Mouse (Mus musculus): Measurements from ENCODE around the gene Wdr19. TPM values are rescaled to one million over a fixed set of nuclear protein-coding genes. Genes with fewer than 3 reads are reported as not detected.
A peak's percentile ranks its signal among the peaks of the same experiment; 100 is the strongest.

The Wdr19 gene
- total and polyA plus RNA-seq, 3 experiments: 1.2 to 1.9 (median 1.4) TPM

GRCm38 (mm10) chr5:65163489-65164092 is 35.9 kb upstream of the Wdr19 start:
- Histone ChIP-seq H3K4me3 (no peak overlapping the region), H3K9ac (ENCODE audit: low read depth, low read length) (no peak overlapping the region), H3K36me3 (ENCODE audit: control insufficient read depth, insufficient read depth, low read length) (peaks cover 3% of the 10 kb centered on the region; the same call in 1 of the 2 replicates), H3K79me2 (replicated peaks; ENCODE audit: control insufficient read depth, insufficient read depth, low read length) (no peaks in the 10 kb centered on the region), H3K4me1 (ENCODE audit: control insufficient read depth, insufficient read depth, low read length) (peaks cover 4% of the 10 kb centered on the region; the same call in 1 of the 2 replicates), H3K27me3 (ENCODE audit: control insufficient read depth, insufficient read depth, low read length) (no peaks in the 10 kb centered on the region), H3K27ac (no peak overlapping the region)
- intact Hi-C loops (cut with DNase I): no loop called here
- no peak for TF ChIP-seq CTCF (IDR thresholded peaks at IDR 0.05)
- no peak for TF ChIP-seq POLR2A (IDR thresholded peaks at IDR 0.05; ENCODE audit: insufficient read depth, low read depth, low read length)
- TF ChIP-seq EP300 (IDR thresholded peaks at IDR 0.05; ENCODE audit: insufficient read depth, low read depth, low read length): no peak
- 76% methylated on average over 17 of the region's 17 CpGs for WGBS
- DNase-seq: no peak

- H3K27ac ChIP-seq: no peak overlapping the region
- intact Hi-C loops (cut with DNase I): no loop called here
- H3K4me1 ChIP-seq (ENCODE audit: control insufficient read depth, insufficient read depth, low read length): no peaks in the 10 kb centered on the region
- H3K9ac ChIP-seq (ENCODE audit: low read depth, low read length): no peak overlapping the region
- 90% methylated on average over 9 of the region's 9 CpGs for WGBS
- no peak overlapping the region for H3K4me3 ChIP-seq
- H3K36me3 ChIP-seq (ENCODE audit: control insufficient read depth, insufficient read depth, low read length): no peaks in the 10 kb centered on the region
- TF ChIP-seq POLR2A (IDR thresholded peaks at IDR 0.05; ENCODE audit: insufficient read depth, low read depth, low read length): no peak
- no peak for TF ChIP-seq CTCF (IDR thresholded peaks at IDR 0.05)
- no peak for TF ChIP-seq EP300 (IDR thresholded peaks at IDR 0.05; ENCODE audit: insufficient read depth, low read depth, low read length)
- H3K27me3 ChIP-seq (ENCODE audit: control insufficient read depth, insufficient read depth, low read length): no peaks in the 10 kb centered on the region
- H3K79me2 ChIP-seq (replicated peaks; ENCODE audit: control insufficient read depth, insufficient read depth, low read length): no peaks in the 10 kb centered on the region
- no peak for DNase-seq
These were observed 29.3 kb upstream of the Wdr19 start for GRCm38 (mm10) chr5:65170206-65170605.

GRCm38 (mm10) chr5:65175035-65175917 is 24.2 kb upstream of the Wdr19 start:
- Histone ChIP-seq H3K4me3 (no peak overlapping the region), H3K4me1 (ENCODE audit: control insufficient read depth, insufficient read depth, low read length) (peaks cover 3% of the 10 kb centered on the region; the same call in 1 of the 2 replicates), H3K9ac (ENCODE audit: low read depth, low read length) (no peak overlapping the region), H3K27me3 (ENCODE audit: control insufficient read depth, insufficient read depth, low read length) (no peaks in the 10 kb centered on the region), H3K36me3 (ENCODE audit: control insufficient read depth, insufficient read depth, low read length) (no peaks in the 10 kb centered on the region), H3K27ac (no peak overlapping the region), H3K79me2 (replicated peaks; ENCODE audit: control insufficient read depth, insufficient read depth, low read length) (no peaks in the 10 kb centered on the region)
- 60% methylated on average over 26 of the region's 26 CpGs for WGBS
- DNase-seq: peak in 1 of 2 experiments; percentile 36
- TF ChIP-seq POLR2A (IDR thresholded peaks at IDR 0.05; ENCODE audit: insufficient read depth, low read depth, low read length): no peak
- intact Hi-C loops (cut with DNase I): no loop called here

DNA sequence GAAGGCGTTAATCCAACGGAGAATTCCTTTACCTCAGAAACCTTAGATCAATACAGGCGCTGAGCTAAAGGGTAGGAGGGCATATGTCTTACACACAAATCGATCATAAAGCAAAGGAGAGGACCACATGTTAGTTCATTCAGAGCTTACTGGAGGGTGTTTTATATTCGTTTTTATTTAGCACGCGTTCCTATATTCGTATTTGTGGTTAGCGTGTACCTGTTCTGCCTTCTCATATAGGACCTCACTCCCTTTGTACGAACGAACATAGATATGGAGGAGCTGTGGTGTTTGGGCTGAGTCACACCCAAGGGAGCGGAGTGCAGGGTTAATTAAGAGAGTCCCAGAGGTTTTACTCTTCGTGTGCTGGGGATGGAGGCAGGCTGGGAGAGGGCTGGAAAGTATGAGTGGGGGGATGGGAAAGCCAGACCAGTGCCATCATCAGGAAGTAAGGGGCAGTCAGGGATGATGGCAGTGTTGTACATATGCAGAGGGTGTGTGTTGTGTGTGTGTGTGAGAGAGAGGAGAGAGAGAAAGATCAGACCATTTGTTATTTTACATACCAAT is 23.5 kb upstream of the Wdr19 start:
- Histone ChIP-seq H3K4me3 (no peak overlapping the region), H3K4me1 (ENCODE audit: control insufficient read depth, insufficient read depth, low read length) (peaks cover 3% of the 10 kb centered on the region; the same call in 1 of the 2 replicates), H3K79me2 (replicated peaks; ENCODE audit: control insufficient read depth, insufficient read depth, low read length) (no peaks in the 10 kb centered on the region), H3K36me3 (ENCODE audit: control insufficient read depth, insufficient read depth, low read length) (no peaks in the 10 kb centered on the region), H3K27ac (no peak overlapping the region), H3K9ac (ENCODE audit: low read depth, low read length) (no peak overlapping the region), H3K27me3 (ENCODE audit: control insufficient read depth, insufficient read depth, low read length) (no peaks in the 10 kb centered on the region)
- intact Hi-C loops (cut with DNase I): no loop called here
- TF ChIP-seq POLR2A (IDR thresholded peaks at IDR 0.05; ENCODE audit: insufficient read depth, low read depth, low read length) (no peak), EP300 (IDR thresholded peaks at IDR 0.05; ENCODE audit: insufficient read depth, low read depth, low read length) (no peak), CTCF (IDR thresholded peaks at IDR 0.05) (no peak)
- DNase-seq: no peak
- WGBS: 70% methylated on average over 13 of the region's 13 CpGs

DNA sequence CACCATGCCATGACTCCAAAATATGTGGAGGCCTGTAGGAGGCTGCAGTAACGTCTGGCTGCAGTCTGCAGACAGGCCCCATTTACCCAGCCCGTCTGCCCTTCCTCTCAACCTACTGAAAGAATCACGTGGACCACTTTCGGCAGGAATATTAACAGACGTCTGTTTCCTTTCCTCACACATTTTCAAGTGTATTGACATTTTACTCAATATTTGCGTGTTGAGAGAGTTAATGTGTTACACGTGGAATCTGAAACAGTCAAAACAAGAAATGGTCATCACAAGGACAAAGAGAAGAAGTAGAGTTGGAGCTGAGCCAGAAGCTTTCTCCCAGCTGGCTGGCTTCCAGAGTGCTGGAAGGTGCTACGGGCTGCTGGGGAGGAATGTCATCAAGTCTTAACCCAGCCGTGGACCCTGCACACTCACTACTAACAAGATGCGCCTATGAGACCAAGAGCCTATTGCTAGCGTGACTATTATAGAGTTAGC is 22.4 kb upstream of the Wdr19 start:
- intact Hi-C loops (cut with DNase I): no loop called here
- DNase-seq: no peak
- H3K27me3 ChIP-seq (ENCODE audit: control insufficient read depth, insufficient read depth, low read length): no peaks in the 10 kb centered on the region
- H3K4me1 ChIP-seq (ENCODE audit: control insufficient read depth, insufficient read depth, low read length): peaks cover 3% of the 10 kb centered on the region; the same call in 1 of the 2 replicates
- 21% methylated on average over 11 of the region's 11 CpGs for WGBS
- H3K9ac ChIP-seq (ENCODE audit: low read depth, low read length): no peak overlapping the region
- H3K4me3 ChIP-seq: no peak overlapping the region
- no peak for TF ChIP-seq POLR2A (IDR thresholded peaks at IDR 0.05; ENCODE audit: insufficient read depth, low read depth, low read length)
- no peak for TF ChIP-seq EP300 (IDR thresholded peaks at IDR 0.05; ENCODE audit: insufficient read depth, low read depth, low read length)
- TF ChIP-seq CTCF (IDR thresholded peaks at IDR 0.05): no peak
- no peaks in the 10 kb centered on the region for H3K36me3 ChIP-seq (ENCODE audit: control insufficient read depth, insufficient read depth, low read length)
- H3K79me2 ChIP-seq (replicated peaks; ENCODE audit: control insufficient read depth, insufficient read depth, low read length): no peaks in the 10 kb centered on the region
- no peak overlapping the region for H3K27ac ChIP-seq

Measured in heart, adult 2 months (tissue).